Mouse (Mus musculus): ENCODE results near the gene Fan1. TPM values are rescaled to one million over a fixed set of nuclear protein-coding genes. Genes with fewer than 3 reads are reported as not detected.

Gene Fan1
- polyA plus RNA-seq, 1 experiment from 2014 or later = 6.1 TPM

DNA sequence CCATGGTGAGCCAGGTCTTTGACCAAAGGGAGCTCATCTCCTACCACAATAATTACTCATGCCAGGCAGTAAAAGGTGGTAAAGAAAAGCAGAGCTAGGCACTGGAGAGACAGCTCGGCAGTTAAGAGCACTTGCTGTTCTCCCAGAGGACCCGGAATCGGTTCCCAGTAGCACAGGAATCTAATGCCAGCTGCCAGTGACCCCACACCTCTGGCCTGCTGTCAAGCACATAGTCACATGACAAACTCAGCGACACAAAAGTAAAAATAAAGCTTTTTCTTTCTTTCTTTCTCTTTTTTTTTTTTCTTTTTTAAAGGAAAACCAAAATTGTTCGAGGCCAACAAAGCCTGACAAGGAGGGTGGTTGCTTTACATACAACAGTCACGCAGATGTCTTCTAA, 4.1 kb downstream of the Fan1 start:
- Histone ChIP-seq H3K27me3 (ENCODE audit: insufficient read depth, low read length) (no peaks in the 10 kb centered on the region), H3K36me3 (ENCODE audit: insufficient read depth, low read length) (peaks cover 22% of the 10 kb centered on the region; the same call in 1 of the 2 replicates), H3K4me3 (ENCODE audit: low read length) (no peak overlapping the region), H3K27ac (ENCODE audit: low read length) (no peak overlapping the region), H3K4me1 (ENCODE audit: insufficient read depth, low read length) (peaks cover 6% of the 10 kb centered on the region; the same call in 1 of the 2 replicates), H3K9ac (replicated peaks; ENCODE audit: low read length) (no peak overlapping the region), H3K4me2 (replicated peaks; ENCODE audit: low read depth, low read length) (no peak overlapping the region), H3K9me3 (ENCODE audit: low read length) (no peaks in the 10 kb centered on the region)
- ATAC-seq (ENCODE audit: low FRiP score, low TSS enrichment) = no peak
- 84% methylated on average over 6 of the region's 6 CpGs for WGBS

DNA sequence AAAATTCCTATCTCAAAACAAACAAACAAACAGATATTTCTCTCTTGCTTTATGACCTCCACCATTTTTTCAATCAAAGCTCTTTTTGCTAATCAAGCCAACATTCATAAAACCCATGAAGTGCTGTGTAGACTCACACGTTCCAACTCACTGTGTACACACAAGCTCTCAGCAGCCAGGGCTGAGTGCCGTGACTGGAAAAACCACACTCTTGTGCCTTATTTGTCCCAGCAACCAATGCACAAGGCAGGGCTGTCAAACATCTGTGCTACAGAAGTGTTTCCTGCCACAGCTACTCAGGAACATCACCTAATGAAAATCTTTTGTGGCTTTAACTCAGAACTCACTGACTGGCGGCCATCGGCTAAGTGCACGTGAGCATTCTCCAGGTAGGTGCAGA, 8.0 kb downstream of the Fan1 start:
- Histone ChIP-seq H3K4me3 (ENCODE audit: low read length) (no peak overlapping the region), H3K36me3 (ENCODE audit: insufficient read depth, low read length) (peaks cover 50% of the 10 kb centered on the region), H3K27ac (ENCODE audit: low read length) (no peak overlapping the region), H3K9ac (replicated peaks; ENCODE audit: low read length) (no peak overlapping the region), H3K4me2 (replicated peaks; ENCODE audit: low read depth, low read length) (no peak overlapping the region), H3K9me3 (ENCODE audit: low read length) (no peaks in the 10 kb centered on the region), H3K4me1 (ENCODE audit: insufficient read depth, low read length) (no peaks in the 10 kb centered on the region), H3K27me3 (ENCODE audit: insufficient read depth, low read length) (no peaks in the 10 kb centered on the region)
- 94% methylated on average over 5 of the region's 5 CpGs for WGBS
- no peak for ATAC-seq (ENCODE audit: low FRiP score, low TSS enrichment)

DNA sequence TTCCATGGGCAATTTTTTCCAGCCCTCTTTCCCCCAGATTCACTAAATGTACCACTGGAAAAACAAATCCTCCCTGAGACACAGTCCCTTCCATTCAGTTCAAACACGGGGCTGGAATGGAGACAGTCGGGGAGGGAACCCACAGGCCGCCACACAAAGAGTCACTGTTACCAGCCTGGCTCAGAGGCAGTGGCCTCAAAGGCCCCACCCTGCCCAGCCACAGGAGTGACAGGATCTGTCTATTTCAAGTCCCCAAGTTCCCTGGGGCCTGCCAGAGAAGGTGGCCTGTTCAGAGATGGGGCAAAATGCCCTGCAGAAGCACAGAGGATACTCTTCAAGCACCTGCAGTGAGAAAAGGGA, 13.3 kb downstream of the Fan1 start:
- Histone ChIP-seq H3K27me3 (ENCODE audit: insufficient read depth, low read length) (no peaks in the 10 kb centered on the region), H3K9ac (replicated peaks; ENCODE audit: low read length) (no peak overlapping the region), H3K9me3 (ENCODE audit: low read length) (no peaks in the 10 kb centered on the region), H3K4me2 (replicated peaks; ENCODE audit: low read depth, low read length) (no peak overlapping the region), H3K4me3 (ENCODE audit: low read length) (no peak overlapping the region), H3K27ac (ENCODE audit: low read length) (no peak overlapping the region), H3K4me1 (ENCODE audit: insufficient read depth, low read length) (no peaks in the 10 kb centered on the region), H3K36me3 (ENCODE audit: insufficient read depth, low read length) (peaks cover 66% of the 10 kb centered on the region)
- no peak for ATAC-seq (ENCODE audit: low FRiP score, low TSS enrichment)
- WGBS = 70% methylated on average over 3 of the region's 3 CpGs

DNA sequence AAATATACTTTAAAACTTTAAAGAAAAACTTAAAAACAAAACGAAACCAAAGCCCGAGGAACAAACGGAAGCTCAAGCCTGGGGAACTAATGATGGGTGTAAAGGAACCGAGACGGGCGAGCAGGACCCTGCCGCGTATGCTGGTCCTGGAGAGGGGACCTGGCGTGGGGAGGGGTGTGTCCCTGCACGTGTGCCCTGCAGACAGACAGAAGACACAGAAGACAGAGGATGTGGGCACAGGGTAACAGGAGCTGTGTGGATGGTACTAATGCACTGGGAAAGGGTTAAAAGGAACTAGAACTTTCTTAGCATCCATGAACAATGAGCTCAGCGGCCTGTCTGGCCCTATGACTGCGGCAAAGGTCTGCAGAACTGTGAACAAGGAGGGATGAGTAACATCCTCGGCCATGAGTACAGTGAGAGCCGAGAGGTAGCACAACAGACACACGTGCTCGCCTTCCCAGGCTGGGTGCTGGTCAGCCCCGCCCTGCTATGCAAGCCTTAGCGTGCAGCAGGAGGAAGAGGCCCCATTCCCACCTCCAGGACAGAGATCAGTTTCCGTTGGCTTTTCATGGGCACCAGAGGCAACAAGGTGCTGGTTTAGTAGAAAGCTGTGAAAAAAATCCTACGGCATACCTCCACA, 13.8 kb downstream of the Fan1 start:
- H3K36me3 ChIP-seq (ENCODE audit: insufficient read depth, low read length) = peaks cover 62% of the 10 kb centered on the region
- no peak overlapping the region for H3K27ac ChIP-seq (ENCODE audit: low read length)
- no peaks in the 10 kb centered on the region for H3K9me3 ChIP-seq (ENCODE audit: low read length)
- H3K4me1 ChIP-seq (ENCODE audit: insufficient read depth, low read length) = no peaks in the 10 kb centered on the region
- WGBS = 88% methylated on average over 20 of the region's 20 CpGs
- no peaks in the 10 kb centered on the region for H3K27me3 ChIP-seq (ENCODE audit: insufficient read depth, low read length)
- ATAC-seq (ENCODE audit: low FRiP score, low TSS enrichment) = no peak
- no peak overlapping the region for H3K4me3 ChIP-seq (ENCODE audit: low read length)
- H3K9ac ChIP-seq (replicated peaks; ENCODE audit: low read length) = no peak overlapping the region
- H3K4me2 ChIP-seq (replicated peaks; ENCODE audit: low read depth, low read length) = no peak overlapping the region

DNA sequence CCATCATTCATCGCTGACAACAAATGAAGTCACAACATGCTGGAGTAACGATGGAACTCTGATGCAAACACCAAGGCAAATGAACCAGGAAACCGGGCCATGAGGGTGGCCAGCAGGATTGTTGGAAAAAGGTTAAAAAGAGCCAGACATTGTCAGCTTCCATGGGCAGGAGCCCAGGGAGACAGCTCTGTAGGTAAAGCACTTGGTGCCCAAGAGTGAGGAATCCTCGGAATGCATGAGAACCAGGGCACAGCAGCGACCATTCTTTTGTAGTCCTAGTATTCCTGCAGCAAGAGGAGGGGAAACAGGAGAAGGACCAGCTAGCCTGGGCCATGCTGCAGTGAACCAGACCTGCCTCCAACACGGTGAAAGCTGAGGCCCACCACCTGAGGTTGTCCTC, 15.2 kb downstream of the Fan1 start:
- no peak for ATAC-seq (ENCODE audit: low FRiP score, low TSS enrichment)
- H3K27me3 ChIP-seq (ENCODE audit: insufficient read depth, low read length) = no peaks in the 10 kb centered on the region
- no peak overlapping the region for H3K4me2 ChIP-seq (replicated peaks; ENCODE audit: low read depth, low read length)
- WGBS = 89% methylated on average over 6 of the region's 6 CpGs
- H3K9ac ChIP-seq (replicated peaks; ENCODE audit: low read length) = no peak overlapping the region
- no peaks in the 10 kb centered on the region for H3K9me3 ChIP-seq (ENCODE audit: low read length)
- peaks cover 58% of the 10 kb centered on the region for H3K36me3 ChIP-seq (ENCODE audit: insufficient read depth, low read length)
- H3K4me3 ChIP-seq (ENCODE audit: low read length) = no peak overlapping the region
- no peaks in the 10 kb centered on the region for H3K4me1 ChIP-seq (ENCODE audit: insufficient read depth, low read length)
- no peak overlapping the region for H3K27ac ChIP-seq (ENCODE audit: low read length)

DNA sequence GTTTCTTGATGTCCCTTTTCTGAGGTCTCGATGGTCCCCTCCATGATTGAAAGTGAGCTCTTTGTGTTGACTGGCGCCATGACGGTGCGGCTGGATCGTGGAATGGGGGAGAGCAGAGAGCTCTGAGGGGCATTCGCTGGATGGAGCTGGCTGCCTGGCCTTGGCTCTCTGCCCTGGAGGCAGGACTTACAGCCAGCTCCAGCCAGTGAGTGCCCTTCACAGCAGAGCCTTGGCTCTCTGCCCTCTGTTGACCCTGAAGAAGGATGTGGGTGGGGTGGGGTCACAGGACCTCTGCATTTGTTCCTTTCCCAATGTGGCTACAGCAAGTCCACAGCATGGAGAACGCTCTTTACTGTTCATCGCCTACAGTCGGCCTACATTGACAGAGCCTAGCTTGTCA, 16.5 kb downstream of the Fan1 start:
- no peak for ATAC-seq (ENCODE audit: low FRiP score, low TSS enrichment)
- Histone ChIP-seq H3K27ac (ENCODE audit: low read length) (no peak overlapping the region), H3K27me3 (ENCODE audit: insufficient read depth, low read length) (no peaks in the 10 kb centered on the region), H3K9ac (replicated peaks; ENCODE audit: low read length) (no peak overlapping the region), H3K4me1 (ENCODE audit: insufficient read depth, low read length) (no peaks in the 10 kb centered on the region), H3K36me3 (ENCODE audit: insufficient read depth, low read length) (peaks cover 58% of the 10 kb centered on the region), H3K4me3 (ENCODE audit: low read length) (no peak overlapping the region), H3K4me2 (replicated peaks; ENCODE audit: low read depth, low read length) (no peak overlapping the region), H3K9me3 (ENCODE audit: low read length) (no peaks in the 10 kb centered on the region)
- 87% methylated on average over 9 of the region's 9 CpGs for WGBS

DNA sequence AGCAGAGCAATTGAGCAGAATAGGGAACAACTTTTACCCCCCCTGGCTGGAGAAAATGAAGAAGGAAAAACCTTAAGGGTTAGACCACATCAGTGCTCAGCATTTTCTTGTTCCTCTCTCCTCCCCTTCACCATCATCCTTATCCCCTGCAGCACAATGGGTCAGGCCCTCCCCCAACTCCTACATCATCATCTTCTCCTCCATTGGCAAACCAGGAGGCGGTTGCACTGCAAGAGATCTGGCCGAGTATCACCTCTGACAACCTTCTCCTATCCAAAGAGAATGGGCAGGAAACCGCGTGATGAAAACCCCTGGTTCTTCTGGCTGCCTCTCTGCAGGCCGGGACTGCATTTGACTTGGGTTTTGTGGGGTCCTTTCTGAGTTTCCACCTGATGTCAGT, 17.2 kb downstream of the Fan1 start:
- WGBS = 83% methylated on average over 5 of the region's 5 CpGs
- Histone ChIP-seq H3K4me2 (replicated peaks; ENCODE audit: low read depth, low read length) (no peak overlapping the region), H3K27me3 (ENCODE audit: insufficient read depth, low read length) (no peaks in the 10 kb centered on the region), H3K4me1 (ENCODE audit: insufficient read depth, low read length) (no peaks in the 10 kb centered on the region), H3K27ac (ENCODE audit: low read length) (no peak overlapping the region), H3K4me3 (ENCODE audit: low read length) (no peak overlapping the region), H3K9me3 (ENCODE audit: low read length) (no peaks in the 10 kb centered on the region), H3K9ac (replicated peaks; ENCODE audit: low read length) (no peak overlapping the region), H3K36me3 (ENCODE audit: insufficient read depth, low read length) (peaks cover 51% of the 10 kb centered on the region)
- no peak for ATAC-seq (ENCODE audit: low FRiP score, low TSS enrichment)

DNA sequence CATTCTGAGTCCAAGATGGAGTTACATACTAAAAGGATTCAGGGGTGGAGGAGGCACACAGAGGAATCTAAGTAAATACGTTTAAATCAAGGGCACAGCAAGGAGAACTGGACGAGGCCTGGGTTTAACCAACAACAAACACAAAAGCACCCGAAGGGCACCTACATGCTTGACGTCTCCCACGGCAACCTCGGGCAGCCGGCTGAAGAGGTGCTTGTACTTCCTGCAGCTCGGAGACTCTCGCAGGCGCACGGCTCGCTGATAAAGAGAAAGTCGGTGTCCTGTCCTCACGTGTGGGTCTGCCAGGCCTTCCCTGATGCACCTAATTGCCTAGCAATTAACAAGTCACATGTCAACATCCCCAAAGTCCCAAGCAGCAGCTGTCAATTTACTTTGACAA, 19.7 kb downstream of the Fan1 start:
- peaks cover 43% of the 10 kb centered on the region for H3K36me3 ChIP-seq (ENCODE audit: insufficient read depth, low read length)
- no peak overlapping the region for H3K9ac ChIP-seq (replicated peaks; ENCODE audit: low read length)
- ATAC-seq (ENCODE audit: low FRiP score, low TSS enrichment) = no peak
- H3K9me3 ChIP-seq (ENCODE audit: low read length) = no peaks in the 10 kb centered on the region
- no peak overlapping the region for H3K4me3 ChIP-seq (ENCODE audit: low read length)
- H3K27ac ChIP-seq (ENCODE audit: low read length) = no peak overlapping the region
- 79% methylated on average over 14 of the region's 14 CpGs for WGBS
- H3K4me2 ChIP-seq (replicated peaks; ENCODE audit: low read depth, low read length) = no peak overlapping the region
- H3K4me1 ChIP-seq (ENCODE audit: insufficient read depth, low read length) = no peaks in the 10 kb centered on the region
- H3K27me3 ChIP-seq (ENCODE audit: insufficient read depth, low read length) = no peaks in the 10 kb centered on the region

DNA sequence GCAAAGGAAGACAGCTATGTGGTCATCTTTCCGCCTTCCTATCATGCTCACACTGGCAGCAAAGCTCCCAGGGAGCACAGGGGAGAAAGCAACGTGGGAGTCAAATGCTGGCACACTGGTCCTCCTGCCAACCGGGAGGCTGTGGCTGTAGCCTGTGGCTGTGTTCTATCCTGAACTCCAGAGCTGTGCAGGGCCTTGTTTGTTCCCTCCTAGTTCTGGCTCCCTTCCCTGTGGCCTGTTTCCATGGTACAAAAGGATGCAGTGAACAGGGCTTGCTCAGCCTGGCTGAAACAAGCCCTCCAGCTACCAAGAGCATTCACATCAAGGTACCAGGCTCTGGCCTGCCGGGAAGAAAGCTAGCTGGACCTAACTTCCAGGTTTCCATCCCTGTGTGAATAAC, 22.8 kb downstream of the Fan1 start:
- H3K4me1 ChIP-seq (ENCODE audit: insufficient read depth, low read length) = no peaks in the 10 kb centered on the region
- H3K4me2 ChIP-seq (replicated peaks; ENCODE audit: low read depth, low read length) = no peak overlapping the region
- H3K36me3 ChIP-seq (ENCODE audit: insufficient read depth, low read length) = peaks cover 39% of the 10 kb centered on the region
- no peaks in the 10 kb centered on the region for H3K9me3 ChIP-seq (ENCODE audit: low read length)
- no peak overlapping the region for H3K4me3 ChIP-seq (ENCODE audit: low read length)
- ATAC-seq (ENCODE audit: low FRiP score, low TSS enrichment) = no peak
- no peak overlapping the region for H3K9ac ChIP-seq (replicated peaks; ENCODE audit: low read length)
- no peak overlapping the region for H3K27ac ChIP-seq (ENCODE audit: low read length)
- H3K27me3 ChIP-seq (ENCODE audit: insufficient read depth, low read length) = no peaks in the 10 kb centered on the region
- 84% methylated on average over 4 of the region's 4 CpGs for WGBS

DNA sequence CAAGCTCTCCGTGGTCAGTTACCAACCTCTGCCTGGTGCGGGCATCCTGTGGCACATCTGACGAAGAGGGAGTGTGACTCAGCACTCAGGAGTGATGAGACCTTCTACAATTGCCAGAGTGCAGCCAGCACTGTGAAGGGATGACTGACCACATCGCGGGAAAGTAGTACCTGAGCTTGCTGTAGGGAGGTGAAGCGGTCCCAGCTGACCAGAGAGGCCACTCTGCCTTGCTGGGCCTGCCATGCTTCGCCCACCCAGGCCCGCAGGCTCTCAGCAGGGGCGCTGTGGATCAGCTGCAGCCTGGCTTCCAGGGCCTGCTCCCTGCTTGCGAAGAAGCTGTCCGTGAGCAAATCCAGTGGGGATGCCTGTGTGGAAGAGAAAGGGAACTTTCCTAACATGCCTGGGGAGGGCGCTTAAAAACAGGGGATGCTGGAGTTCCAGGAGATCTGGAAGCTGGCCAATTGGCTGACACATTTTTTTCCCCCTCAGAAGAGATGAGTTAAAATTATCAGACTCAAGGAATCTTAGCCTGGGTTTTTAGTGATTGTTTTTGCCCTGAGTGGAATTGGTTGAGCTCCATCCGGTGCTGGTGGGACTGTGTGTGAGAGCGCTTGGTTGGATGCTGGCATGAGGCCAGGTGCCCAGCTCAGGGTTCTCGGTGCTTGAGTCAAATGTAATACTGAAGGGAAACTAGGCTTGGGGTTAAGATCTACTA, 24.6 kb downstream of the Fan1 start:
- 83% methylated on average over 15 of the region's 15 CpGs for WGBS
- Histone ChIP-seq H3K4me3 (ENCODE audit: low read length) (no peak overlapping the region), H3K27ac (ENCODE audit: low read length) (no peak overlapping the region), H3K4me1 (ENCODE audit: insufficient read depth, low read length) (no peaks in the 10 kb centered on the region), H3K9ac (replicated peaks; ENCODE audit: low read length) (no peak overlapping the region), H3K27me3 (ENCODE audit: insufficient read depth, low read length) (no peaks in the 10 kb centered on the region), H3K36me3 (ENCODE audit: insufficient read depth, low read length) (peaks cover 44% of the 10 kb centered on the region), H3K9me3 (ENCODE audit: low read length) (no peaks in the 10 kb centered on the region), H3K4me2 (replicated peaks; ENCODE audit: low read depth, low read length) (no peak overlapping the region)
- no peak for ATAC-seq (ENCODE audit: low FRiP score, low TSS enrichment)

All from kidney, embryonic 16.5 days (tissue).